Mouse (Mus musculus): Measurements from ENCODE around the gene Bclaf3.
"Not testable (repeated sequence)": the region's sequence is repeated elsewhere in the genome, so short reads cannot be mapped to it uniquely, and the experiment has no call there.

The Bclaf3 gene

DNA sequence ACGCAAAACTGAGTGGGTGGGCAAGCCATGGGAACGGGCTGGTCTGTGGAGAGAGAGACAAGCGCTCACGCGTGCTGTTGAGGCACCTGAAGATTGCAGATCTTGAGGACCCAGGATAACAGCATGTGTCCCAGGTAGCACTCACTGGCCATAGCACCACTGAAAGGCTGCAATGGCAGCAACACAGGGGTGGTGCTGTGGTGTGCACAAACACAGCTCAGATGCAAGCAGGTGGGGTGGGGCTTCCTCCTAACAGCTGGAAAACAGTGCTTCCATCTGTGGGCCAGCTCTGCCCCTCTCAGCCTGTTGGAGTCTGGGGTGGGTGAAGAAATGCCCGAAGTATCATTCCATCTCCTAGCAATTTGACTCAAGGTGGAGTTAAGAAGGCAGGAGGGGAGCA is at the start of gene Bclaf3:
Gene Bclaf3 (plus strand): TSS at position 301 of the 400 bp plus-strand sequence.
- DNase-seq (ENCODE audit: low read depth, low spot score), result no peak

DNA sequence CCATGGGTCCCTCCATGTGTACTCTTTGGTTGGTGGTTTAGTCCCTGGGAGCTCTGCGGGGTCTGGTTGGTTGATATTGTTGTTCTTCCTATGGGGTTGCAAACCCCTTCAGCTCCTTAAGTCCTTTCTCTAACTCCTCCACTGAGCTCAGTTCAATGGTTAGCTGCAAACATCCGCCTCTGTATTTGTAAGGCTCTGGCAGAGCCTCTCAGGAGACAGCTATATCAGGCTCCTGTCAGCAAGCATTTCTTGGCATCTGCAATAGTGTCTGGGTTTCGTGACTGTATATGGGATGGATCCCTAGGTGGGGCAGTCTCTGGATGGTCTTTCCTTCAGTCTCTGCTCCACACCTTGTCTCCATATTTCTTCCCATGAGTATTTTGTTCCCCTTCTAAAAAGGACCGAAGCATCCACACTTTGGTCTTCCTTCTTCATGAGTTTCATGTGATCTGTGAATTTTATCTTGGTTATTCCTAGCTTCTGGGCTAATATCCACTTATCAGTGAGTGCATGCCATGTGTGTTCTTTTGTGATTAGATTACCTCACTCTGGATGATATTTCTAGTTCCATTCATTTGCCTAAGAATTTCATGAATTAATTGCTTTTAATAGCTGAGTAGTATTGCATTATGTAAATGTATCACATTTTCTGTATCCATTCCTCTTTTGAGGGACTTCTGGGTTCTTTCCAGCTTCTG is 48.1 kb upstream of the Bclaf3 start:
- DNase-seq (ENCODE audit: low read depth, low spot score), result not testable (repeated sequence)

DNA sequence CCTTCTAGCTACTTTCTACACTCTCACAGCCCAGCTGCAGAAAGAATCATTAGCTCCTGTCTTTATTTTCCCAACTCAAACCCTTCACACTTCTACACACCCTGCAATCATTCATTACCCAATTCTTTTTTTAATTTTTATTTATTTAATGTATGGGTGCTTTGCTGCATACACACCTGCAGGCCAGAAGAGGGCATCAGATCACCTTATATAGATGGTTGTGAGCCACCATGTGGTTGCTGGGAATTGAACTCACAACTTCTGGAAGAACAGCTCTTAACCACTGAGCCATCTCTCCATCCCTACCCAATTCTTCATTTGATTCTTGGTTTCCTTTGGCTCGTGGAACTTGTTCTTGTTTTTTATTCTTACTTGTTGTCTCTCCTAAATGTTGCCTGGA is 42.2 kb upstream of the Bclaf3 start:
- DNase-seq (ENCODE audit: low read depth, low spot score), result no peak

DNA sequence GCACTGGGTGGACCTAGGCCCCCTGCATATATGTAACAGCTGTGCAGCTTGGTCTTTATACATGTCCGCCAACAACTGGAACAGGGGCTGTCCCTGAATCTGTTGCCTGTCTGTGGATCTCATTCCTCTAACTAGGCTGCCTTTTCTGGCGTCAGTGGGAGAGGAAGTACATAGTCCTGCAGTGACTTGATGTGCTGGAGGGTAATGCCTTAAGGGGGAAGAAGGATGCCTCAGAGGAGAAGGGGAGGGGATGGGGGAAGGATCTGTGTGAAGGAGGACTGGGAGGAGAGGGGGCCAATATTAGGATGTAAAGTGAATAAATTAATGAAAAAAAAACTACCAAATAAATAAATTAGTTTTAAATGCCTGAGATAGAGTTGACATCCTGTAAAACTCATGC is 23.3 kb upstream of the Bclaf3 start:
- DNase-seq (ENCODE audit: low read depth, low spot score), result no peak

DNA sequence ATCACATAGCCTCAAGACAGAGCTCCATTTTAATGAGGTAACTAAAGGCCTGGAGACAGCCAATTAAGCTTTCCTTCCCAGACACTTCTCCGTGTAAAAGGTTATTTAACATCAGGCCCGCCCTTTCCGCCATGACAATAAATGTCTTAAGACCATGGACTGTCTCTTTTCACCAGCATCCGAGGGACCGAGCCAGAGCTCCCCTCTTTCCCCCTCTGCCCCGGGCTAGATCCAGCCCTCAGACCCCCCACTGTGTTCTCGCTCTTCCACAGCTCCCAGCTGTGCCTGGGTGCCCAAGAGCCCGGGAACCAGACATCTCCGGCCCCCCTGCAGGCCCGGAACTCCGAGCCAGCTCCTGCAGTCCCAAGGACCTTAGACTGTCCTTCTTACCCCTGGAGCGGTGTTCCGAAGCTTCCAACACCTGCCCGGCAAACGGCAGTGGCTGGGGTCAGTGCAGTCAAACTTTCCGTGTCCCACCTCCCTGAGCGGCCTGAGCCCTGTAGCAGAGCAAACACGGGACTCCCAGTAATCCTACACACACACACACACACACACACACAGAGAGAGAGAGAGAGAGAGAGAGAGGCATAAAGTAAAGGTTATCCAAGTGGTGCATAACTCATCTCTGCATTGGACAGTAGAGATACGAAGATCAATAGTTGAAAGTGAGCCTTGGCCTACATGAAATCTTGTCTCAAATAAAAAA is 18.0 kb upstream of the Bclaf3 start:
- no peak for DNase-seq (ENCODE audit: low read depth, low spot score)

DNA sequence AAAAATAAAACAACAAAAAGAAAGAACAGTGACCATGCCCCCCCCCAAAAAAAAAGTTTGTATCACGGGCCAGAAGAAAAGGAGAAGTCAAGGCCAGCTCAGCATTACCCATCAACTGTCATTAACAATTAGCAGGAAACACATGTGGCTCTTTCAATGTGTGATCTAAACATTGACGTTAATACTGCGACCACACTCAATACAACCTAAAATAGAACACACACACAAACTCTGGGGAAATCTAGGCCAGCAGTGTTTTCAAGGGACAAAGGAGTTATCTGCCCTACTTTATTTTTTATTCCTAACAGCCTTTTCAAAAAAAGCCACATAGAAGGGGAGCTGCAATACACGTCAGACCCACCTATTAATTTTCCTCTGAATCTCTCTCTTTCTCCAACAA is 17.4 kb upstream of the Bclaf3 start:
- no peak for DNase-seq (ENCODE audit: low read depth, low spot score)

DNA sequence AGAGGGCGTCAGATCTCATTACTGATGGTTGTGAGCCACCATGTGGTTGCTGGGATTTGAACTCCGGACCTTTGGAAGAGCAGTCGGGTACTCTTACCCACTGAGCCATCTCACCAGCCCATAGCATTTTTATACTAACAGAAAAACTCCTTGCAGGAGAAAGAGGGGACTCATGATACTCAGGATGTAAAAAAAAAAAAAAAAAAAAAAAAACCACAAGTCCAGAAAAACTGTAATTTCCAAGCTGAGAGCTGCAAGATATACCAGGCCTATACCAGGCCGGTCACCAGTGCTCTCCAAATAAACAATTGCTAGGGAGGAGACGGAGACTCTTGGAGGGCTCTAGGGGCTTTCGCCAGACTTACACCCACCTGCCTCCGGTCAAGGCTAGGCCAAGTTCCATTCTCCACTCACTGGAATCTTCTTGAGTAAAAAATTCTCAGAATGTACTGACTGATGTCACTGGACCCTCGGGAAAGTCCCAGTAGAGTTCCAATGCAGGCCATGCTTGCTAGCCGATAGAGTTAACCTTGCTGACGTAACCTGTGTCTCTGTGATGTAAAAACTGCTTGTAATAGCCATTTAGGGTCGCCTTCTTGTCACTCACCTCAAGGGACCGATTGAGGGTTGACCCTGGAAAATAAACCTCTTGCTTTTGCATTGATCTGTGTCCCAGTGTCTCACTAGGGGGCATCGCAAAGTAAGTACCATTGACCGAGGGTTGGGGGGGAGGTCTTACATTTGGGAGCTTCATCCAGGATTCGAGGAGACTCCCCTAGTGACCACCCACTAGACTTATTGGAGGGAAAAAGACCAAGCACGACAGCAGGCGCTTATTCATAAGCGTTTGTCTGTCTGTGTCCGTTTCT is 16.4 kb upstream of the Bclaf3 start:
- DNase-seq (ENCODE audit: low read depth, low spot score), result no peak

DNA sequence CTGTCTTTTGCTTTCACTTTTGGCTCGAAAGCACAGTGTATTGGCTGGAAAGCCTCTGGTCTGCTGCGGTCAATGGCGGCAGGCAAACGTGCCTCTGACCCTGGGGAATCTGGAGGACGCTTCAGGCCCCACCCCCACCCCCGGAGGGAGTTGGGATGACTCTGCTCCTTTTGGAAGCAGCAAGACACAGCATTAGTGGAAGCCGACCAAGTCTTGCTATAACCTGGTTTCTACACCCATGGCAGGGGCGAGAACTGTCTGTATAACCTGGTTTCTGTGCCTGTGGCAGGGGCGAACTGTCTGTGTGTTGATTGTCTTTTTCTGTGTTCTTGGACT is 15.8 kb upstream of the Bclaf3 start:
- DNase-seq (ENCODE audit: low read depth, low spot score), result no peak

DNA sequence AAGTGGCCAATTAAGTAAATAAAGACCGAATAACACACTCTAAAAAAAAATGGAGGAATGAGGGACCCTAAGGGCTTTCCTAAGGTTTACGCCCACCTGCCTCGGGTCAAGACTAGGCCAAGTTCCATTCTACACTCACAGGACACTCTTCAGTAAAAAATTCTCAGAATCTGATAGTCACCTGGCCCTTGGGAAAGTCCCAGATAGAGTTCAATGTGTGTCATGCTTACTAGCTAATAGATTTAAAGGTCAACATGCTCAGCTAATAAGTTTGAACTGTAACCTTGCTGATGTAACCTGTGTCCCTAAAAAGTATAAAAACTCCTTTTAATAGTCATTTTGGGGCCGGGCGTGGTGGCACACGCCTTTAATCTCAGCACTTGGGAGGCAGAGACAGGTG is 10.9 kb upstream of the Bclaf3 start:
- DNase-seq (ENCODE audit: low read depth, low spot score), result no peak

DNA sequence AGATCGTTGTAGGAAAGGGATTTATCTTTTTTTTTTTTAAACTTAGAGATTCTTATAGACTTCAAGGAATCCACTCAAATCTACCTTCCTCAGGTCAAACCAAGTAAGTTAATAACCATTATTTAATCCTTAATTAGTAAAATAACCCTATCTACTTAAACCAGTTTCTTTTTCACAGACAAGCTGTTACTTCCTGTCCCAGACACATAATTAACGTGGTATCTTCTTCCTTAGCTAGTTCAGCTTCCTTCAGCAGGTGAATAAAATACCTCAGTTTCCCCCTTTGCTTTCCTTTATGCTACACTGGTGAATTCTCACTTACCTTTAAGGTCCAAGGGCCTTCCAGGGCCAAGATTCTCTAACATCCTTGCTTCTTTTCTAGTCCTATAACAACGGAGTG is 4.7 kb upstream of the Bclaf3 start:
- no peak for DNase-seq (ENCODE audit: low read depth, low spot score)

DNA sequence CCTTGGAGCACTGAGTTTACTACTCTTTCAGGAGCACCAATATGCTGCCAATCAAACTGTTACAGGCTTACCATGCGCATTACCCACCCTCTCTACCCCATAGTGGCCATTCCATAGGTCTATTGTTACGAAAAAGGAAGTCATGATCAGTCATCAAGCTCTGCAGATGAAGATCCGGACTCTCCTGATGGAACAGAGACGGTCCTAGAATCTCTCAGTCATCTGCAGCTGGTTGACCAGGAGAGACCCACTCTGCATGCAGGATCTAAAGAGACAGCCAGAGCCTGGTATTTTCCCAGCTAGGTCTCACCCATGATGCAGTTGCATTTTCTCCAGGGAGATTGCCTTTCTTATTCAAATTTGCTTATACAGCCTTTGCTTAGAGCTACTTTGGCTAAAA is 3.8 kb upstream of the Bclaf3 start:
- no peak for DNase-seq (ENCODE audit: low read depth, low spot score)

DNA sequence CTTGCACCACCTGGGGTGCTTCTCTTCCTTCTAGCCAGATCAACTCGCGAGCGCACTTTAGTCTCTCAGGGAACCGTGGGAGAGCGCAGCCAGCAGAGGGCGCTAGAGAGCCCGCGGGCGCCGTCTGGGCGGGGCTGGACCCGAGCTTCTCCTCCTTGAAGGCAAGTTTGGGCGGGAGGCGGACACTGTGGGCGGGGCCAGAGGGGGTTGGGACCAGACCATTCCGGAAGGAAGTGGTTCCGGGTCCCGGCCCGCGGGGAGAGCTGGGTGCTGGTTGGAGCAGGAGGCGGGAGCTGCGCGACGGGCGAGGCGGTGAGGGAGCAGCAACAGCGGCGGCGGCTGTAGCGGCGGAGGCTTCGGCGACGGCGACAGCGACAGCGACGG is 5.9 kb downstream of the Bclaf3 start:
- peak; percentile 87 for DNase-seq (ENCODE audit: low read depth, low spot score)

DNA sequence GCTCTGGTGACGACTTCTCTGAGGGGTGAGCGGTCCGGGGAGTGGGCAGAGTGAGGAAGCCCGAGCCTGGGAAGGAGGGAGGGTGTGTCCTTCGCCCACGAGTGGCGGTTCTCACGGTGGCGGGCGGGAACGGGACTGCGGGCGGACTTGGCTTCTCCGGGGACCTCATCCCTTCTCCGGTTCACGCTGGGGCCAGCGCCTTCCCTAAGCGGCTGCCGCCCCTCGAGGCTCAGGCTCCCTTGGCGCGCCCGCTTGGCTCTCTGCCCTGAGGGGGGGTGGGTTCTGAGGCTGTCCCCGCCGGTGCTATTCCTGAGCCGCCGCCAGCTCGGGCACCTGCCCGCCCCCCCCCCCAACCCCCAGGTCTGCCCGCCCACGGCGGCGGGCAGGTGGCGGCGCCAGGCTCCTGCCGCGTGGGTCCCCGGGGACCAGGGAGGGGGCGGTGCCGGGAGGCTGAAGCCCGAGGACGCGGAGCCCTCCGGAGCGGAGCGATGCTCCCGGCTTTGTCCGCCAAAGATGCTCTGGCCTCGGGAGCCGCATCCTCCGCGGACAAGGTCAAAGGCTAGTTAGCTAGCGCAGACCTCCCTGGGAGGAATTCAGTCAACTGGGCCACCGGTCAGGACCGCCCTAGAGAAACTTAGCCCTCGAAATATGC is 6.4 kb downstream of the Bclaf3 start:
- no peak for DNase-seq (ENCODE audit: low read depth, low spot score)

DNA sequence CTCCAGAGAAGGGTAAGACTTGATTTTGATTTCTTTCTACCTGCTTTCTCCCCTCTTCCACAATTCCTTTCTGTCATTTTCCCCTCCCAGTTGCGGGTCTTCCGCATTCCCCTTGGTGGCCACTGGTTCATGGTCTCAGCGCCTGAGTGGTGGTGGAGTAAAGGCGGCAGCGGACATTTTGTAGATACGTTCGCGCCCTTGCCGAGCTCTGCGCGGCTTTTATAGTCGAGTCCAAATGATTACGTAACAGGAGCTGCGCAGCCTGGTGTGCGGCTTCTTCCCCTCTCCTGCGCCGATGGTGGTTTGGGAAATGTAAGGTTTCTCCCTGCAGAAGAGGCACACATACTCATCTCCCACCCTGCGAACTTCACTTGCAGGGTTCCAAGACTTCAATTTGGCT is 15.4 kb downstream of the Bclaf3 start:
- no peak for DNase-seq (ENCODE audit: low read depth, low spot score)

DNA sequence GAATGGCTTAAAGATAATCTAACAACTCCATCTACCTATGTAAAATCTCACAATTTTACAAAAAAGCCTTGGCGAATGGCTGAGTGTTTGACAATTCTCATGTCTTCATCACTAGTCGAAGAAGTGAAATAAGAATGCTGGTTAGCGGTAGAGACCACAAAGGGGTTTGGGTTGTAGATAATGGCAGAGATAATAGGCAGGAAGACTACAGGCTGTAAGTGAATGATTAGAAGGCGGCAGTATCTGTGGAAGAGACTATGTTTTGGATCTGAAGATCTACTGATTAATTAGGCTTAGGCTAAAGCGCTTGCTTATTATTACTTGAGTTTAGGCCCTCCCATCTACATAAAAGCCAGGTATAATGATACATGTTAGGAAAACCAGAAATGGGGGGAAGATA is 20.6 kb downstream of the Bclaf3 start:
- no peak for DNase-seq (ENCODE audit: low read depth, low spot score)

DNA sequence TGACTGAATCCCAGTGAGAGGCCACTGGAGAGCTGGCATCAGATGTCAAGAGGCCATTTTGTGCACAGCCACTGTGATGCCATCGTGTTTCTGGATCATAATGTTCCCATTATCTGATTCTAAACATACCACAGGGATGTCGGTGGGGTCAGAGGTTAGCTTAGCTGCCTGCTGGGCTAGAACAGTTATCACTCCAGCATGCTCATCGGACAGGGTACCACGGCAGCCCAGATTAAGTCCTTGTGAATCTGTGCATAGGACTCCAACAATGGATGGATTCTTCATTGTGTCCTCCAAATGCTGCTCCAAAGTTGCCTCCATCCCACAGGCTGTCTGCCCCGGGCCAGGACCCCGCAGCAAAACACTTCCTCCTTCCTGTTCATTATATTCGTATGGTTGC is 58.2 kb downstream of the Bclaf3 start:
- DNase-seq (ENCODE audit: low read depth, low spot score), result not testable (repeated sequence)

DNA sequence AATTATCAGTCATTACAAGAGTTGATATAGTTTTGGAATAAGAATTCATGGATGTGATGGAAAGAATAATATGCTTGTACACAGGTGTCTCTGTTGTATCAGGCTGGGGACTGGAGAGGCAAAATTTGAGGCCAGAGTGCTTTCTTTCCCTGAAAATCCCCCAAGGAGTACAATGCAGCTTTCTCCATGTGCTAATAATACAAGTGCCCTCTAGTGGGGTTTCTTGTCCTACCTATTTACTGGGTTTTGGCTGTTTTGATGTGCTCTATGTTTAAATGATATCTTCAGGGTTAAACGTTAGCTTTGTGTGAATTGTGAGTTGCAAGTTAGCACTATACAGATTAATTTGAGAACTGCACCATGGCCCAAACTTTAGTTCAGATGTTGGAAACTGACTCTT is 65.1 kb downstream of the Bclaf3 start:
- no peak for DNase-seq (ENCODE audit: low read depth, low spot score)

DNA sequence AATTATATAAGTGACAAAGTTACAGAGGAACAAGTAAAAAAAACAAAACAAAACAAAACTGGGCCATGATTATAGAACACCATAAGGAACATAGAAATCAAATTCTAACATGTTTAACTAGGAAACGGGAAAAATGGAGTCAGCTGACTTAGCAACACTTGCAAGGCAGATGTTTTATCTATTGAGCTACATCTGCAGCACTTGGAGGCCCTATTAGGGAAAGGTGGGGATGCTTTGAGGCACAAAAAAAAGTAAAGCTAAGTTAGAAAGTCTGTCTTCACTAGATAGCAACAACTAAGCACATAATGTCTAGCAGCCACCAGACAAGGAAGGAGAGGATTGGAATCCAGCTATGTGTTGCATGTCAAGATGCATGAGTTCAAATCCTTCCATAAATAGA is 71.0 kb downstream of the Bclaf3 start:
- DNase-seq (ENCODE audit: low read depth, low spot score), result no peak

DNA sequence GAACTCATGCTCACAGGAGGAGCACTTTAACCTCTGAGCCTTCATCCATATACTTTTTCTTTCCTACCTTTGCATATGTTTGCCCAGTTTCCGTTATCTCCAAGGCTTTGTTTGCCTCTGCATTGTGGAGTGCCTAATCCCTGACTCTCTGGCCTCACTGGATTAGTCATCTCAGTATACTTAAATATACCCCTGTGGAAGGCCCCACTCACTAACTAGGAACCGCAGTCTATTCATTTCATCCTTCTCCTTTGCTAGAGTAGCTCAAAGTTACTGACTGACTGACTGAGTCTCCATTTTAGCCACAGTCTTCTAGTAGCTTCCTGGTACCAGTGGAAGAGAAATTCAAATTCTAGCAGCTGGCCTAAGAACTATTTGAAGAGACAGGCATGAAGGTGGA is 78.3 kb downstream of the Bclaf3 start:
- no peak for DNase-seq (ENCODE audit: low read depth, low spot score)

DNA sequence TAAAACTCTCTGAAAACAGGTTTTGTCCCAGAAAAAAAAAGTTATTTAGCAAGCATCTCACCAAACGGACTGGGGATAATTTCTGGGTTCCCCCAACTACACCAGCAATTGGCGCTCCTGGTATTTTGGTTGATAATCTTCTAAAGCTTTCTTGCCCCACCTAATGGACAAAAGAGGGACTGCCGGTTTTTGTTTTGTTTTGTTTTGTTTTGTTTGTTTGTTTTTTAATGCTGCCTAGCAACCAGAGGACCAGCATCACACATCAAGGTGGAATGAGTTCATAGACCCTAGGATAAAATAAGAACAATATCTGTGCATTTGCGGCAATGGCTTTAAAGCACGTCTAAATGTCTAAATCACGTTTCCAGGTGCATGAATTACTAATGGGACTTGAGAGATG is 80.4 kb downstream of the Bclaf3 start:
- DNase-seq (ENCODE audit: low read depth, low spot score), result no peak

DNA sequence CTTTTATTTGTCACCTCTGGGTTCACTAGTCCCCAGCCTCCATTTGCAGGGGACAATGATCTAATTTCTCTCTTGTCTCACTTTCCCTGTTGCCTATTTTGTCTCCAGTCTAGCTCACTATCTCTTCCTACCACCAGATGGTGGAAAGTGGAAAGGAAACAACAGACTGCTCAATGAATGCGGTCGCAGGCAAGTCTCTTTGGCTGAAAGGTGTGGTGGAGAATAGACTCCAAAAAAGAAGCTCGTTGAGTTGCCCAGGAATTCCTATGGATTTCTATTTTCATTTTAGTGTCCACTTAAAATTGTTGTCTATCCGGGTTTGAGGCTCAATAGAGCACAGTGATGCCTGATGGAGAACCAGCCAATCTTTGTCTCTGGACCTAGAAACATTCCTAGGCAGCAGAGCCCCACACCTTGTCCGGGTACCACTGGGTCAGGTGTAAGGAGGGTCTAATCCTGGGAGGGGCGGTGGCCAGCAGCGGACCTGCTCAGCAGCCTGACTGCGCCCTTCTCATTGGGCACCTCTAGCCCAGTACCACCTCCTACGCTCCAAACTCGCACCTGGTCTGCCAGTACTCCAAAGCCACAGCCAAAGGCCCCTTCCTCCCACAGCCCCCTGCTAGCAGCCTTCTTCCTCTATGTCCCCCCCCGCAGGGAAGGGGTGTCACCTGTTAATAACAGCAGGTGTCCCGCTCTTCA is 99.9 kb downstream of the Bclaf3 start:
- DNase-seq (ENCODE audit: low read depth, low spot score), result no peak

All from WW6 (cell line).